Mouse (Mus musculus) spleen, embryonic (tissue): Measurements from ENCODE around the gene Hmgb3.

Source experiments
- CTCF ChIA-PET: fragments of 350-600 bp; sonication (Branson Sonifier 250); formaldehyde crosslinking; loops from one replicate; lab custom pipeline; 2022; lab: Charles Lee

The Hmgb3 gene

DNA sequence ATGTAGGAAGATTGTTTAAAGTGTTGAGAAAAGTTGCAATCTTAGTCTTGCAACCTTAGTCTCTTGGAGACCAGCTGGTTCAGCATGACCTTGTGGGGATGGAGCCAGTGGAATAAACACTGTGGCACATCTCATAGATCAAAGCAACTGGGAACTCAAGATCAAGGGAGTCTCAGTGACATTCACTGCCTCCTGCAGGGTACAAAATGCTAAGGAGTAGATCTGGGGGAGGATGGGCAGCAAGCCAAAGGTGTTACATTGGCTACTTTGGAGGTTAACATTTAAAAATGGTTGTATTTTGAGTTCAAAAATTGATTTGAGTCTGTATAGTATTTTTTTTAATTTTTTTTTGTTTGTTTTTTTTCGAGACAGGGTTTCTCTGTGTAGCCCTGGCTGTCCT is 33.5 kb downstream of the Hmgb3 start:
- CTCF ChIA-PET: no interaction called here

DNA sequence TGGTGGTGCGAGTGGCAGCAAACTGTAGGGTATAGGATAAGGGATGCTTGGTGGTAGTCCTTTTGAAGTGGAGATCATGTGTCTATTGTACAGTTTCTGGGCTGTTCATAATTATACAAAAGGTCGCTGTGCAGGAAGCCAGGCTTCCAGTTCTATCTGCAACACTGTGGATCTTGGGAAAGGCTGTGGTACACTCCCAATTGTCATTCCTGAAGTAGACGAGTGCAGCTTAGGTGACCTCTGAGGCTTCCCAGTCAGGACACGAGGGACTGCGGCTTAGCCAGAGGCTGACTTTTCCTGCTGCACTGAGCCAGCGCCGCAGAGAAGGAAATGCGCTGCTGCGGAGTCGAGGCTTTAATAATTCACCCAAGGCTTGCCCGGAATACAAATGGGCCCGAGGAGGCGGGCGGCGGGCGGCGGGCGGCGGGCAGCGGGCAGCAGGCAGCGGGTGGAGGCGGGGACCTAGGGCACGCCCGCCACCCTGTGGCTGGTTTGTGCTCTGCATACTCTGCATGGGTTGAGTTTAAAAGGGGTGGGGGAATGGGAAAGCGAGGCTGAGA is 45.4 kb downstream of the Hmgb3 start:
- CTCF ChIA-PET: no interaction called here
